Mouse (Mus musculus) gonadal fat pad, adult 2 months (tissue): ENCODE results near the gene Ccm2l. TPM values are rescaled to one million over a fixed set of nuclear protein-coding genes. Genes with fewer than 3 reads are reported as not detected.

Source experiments
- DNase-seq: peaks from one replicate; pipeline ENCODE4 v3.0.0-alpha.2; 2012; ENCODE audit warnings: low read depth
- polyA plus RNA-seq: library from polyadenylated mRNA; depleted of rRNA; stranded (reverse); fragments of >200 nt; gene quantifications from 2 replicates; pipeline ENCODE4 v1.2.3, GENCODE M21; 2012

Gene Ccm2l
- polyA plus RNA-seq, 1 experiment, result 31.0 TPM

DNA sequence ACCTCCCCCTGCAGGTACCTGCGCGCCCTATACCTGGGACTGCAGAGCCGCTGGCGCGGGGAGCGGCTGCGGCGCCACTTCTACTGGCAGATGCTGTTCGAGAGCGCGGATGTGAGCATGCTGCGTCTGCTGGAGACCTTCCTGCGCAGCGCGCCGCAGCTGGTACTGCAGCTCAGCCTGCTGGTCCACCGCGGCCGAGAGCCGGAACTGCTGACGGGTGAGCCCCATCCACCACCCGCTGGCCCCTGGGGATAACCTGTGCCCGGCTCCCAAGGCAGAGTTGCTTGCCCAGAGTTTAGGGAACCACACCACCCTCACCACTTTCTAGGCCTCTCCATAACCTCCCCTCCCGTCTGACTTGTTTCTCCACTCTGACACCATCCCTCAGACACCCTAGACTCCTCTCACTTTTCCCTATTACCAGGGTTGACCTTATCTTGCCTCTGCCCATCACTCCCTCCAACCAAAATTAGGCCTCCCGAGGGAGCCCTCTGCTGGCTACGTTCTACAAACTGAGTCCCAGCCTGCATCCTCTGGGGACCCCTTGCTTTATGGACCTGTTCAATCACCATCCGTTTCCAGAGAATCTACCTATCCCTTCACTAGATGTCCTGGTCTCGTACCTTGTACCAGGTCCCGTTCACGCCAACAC lies 12.9 kb upstream of the Ccm2l start:
- DNase-seq, result no peak

DNA sequence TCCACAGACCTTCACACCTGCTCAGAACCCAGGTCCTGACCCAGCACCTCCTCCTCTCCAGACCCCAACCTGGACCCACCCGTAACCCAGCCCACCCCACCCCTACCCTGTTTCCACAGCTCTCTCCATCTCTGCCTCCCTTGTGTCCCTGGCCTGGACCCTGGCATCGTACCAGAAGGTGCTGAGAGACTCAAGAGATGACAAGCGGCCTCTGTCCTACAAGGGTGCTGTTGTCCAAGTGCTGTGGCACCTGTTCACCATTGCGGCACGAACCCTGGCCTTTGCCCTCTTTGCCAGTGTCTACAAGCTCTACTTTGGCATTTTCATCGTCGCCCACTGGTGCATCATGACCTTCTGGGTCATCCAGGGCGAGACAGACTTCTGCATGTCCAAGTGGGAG lies 11.9 kb upstream of the Ccm2l start:
- DNase-seq, result no peak

DNA sequence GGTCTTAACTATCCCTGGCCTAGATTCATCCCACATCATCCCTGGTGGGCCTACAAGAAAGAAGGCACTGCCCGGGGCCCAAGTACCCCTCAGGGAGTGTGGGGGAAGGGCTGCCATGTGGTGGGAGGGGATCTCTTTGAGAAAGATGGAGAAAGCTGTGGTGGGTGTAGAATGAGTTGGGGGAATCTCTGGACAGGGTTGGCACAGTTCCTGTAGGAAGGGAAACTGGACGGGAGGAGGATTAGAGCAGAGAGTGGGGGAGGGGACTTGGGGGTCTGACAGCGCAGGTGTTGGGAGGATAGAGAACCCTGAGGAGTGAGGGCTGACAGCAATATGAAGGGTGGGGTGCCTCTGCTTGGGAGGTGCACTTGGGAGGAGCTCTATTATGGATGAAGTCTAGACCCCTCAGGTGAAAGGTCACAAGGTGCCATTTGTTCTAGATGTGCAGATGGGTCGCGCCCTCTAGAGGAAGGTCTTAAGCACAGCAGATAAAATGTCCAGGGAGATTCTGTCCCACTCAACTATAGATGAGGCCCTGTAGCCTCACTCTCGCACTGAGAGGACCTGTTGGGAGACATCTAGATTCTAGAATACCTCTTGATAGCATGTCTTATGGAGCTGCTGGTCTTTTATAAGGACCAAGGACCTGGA lies 10.4 kb upstream of the Ccm2l start:
- no peak for DNase-seq

DNA sequence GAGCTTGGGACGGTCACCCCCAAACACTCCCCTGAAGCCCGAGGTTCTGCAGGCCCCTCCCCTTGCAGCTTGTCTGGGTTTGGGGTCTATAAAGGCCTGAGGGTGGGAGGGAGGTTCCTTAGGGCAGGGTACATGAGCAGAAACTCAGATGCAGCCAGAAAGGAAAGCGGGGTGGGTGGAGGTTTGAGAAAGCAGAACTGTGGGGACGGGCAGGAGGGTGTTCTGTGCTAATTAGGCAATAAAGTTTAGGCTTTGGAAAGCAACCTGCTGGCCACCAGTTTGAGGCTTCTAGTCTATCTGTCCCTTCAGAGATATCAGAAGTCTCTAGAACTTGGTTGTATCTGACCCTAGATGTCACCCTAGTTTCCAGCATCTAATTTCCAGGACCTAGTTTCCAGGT lies 7.4 kb upstream of the Ccm2l start:
- no peak for DNase-seq

DNA sequence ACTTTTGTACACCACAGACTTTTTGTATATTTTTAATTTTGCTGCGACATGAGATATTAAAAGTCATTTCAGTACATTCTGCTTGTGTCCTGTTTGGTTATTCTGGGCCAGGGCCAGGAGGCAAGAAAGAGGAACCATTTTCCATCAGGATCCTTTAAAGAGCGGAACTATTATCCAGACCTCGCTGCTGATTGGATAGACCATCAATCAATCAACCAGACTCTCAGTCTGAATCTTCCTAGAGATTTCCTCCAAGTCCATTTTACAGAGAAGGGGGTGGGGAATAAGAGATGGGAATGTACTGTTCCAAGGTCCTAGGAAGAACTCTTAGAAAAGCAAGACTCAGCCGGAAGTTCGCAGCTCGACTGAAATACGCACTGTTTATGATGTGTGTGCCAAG lies 5.5 kb upstream of the Ccm2l start:
- no peak for DNase-seq

DNA sequence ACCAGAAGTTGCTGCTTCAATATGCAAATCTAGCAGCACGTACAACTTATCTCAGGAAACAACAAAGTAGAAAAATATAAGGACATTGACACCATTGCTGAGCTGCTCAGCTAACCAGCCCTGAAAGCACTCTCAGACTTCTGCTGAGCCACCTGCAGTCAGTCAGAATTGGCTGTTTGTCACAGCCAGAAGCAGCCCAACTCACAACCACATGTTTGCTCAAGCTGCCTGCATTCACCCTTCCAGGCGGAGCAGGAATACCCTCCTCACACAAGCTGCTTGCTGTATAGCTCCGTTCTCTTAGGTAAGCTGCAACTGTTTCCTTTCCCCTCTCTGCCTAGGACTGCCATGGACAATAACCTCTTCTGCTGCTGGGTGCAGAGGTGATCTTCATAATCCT lies 2.4 kb upstream of the Ccm2l start:
- DNase-seq, result no peak

DNA sequence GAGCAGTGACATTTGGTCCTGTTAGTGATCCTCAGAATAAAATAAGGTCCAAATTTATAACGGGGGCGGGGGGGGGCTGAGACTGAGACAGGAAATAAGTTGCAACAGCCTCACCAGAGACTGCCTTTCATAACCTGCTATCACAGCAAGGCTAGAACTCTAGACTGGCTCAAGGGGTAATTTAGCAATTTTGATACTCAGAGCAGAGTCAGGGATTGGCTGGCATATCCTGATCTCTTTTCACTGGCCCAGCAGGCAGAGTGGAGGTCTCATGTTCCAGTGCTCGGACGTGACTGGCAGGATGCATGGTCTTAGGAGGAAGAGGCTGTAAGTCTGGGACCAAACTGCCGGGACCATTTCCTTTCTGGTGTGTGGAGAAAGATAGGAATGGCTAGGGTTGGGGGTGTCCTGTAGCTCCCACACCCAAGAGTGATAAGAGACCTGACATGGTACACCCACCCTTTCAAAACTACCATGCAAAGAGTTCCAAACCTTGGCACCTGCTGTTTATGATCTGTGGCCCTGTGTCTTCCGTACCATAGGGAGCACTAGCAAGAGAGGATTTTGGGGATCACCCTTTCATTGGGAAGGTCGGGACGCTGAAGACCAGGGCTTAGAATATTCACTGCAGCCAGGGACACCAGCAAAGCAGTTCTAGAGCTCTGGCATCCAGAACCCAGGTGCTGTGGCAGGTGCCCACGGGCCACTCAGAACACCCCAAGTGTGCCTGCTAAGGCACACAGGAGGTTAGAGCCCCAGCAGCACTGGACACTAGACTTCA lies 1.4 kb upstream of the Ccm2l start:
- no peak for DNase-seq

DNA sequence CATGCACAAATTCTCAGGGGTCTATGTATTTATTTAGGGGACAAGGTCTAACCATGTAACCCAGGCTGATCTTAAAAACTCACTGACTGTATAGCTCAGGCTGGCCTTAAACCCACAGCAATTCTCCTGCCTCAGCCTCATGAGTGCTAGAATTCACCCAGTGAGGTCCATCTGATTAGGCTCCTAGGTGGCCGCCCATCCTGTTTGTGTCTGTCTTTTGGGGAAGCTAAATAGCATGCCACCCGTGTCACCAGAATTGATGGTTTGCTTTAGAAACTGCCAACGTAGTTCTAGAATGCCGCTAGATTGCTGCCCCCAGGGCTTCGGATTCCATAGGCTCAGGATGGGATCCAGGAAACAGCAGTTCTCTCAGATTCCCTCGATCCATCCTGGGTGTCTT lies 1.2 kb downstream of the Ccm2l start:
- no peak for DNase-seq

DNA sequence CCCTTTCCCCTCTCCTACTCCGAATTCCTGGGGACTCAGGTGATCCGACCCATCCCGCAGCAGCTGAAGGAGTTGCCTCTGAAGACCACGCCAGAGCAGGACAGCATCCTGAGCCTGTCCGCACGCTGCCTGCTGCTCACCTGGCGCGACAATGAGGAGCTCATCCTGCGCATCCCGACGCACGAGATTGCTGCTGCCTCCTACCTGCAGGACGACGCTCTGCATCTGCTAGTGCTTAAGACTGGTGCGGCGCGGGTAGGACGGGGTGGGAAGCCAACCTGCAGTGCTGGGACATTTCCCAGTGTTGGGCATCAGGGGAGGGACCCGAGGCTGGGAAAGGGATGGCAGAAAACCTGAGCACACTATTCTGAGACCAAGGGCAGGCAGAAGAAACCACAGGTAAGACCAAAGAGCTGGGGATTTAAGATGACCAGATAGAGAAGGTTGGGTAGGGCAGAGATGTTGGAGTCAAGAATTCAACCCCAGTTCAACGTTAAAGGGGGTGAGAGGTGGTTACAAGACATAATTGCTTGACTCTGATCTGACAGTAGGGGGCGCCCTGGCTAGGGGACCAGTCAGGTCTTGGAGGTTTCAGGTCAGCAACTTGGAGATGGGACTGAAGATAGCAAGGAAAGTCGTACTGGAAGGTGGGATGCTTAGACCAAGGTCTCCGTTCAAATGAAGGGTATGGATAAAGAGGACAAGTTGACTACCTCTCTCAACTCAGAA lies 5.2 kb downstream of the Ccm2l start:
- DNase-seq, result no peak

DNA sequence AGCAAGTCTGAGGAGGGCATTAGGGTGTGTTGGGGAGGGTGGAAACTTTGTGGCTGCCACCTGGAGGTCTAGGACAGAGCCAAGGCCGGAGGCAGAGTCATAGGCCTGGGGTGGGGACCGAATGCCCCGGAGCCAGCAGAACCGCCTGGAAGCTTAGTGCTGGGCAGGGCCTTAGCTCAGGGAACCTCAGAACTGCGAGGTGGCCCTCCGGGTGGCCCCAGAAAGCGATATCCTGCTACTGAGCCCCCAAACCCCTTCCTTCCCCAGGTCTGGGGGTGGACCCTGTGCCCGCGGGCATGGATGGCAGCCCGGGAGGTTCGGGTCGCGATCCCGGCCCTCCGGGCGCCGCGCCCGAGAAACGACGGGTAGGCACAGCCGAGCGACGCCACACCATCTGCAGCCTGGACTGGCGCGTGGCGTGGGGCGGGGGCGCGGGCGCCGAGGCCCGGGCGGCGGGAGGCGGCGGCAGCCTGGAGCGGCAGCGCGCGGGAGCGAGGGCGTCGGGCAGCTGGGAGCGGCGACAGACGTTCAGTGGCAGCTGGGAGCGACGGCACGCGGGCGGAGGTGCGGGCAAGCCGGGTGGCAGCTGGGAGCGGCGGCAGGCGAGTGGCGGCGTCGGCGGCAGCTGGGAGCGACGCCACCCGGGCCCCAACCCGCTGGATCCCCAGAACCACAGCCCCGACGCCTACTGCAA lies 5.9 kb downstream of the Ccm2l start:
- DNase-seq, result no peak

DNA sequence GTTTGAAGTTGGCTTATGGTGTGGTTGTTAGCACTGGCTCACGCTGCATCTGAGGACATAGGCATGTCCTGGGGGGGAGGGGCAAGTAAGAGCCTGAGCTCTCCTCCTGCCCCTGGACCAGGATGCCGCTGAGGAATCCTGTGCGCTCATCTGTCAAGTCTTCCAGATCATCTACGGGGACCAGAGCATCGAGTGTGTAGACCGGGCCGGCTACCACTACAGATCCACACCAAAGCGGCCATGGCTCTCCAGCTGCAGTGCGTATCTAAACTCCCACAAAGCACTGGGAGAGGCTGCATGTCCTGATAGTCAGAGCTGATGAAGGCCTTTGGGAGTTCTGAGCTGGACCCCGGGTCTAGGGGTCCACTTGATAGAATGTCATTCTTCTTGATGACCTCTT lies 8.9 kb downstream of the Ccm2l start:
- no peak for DNase-seq

DNA sequence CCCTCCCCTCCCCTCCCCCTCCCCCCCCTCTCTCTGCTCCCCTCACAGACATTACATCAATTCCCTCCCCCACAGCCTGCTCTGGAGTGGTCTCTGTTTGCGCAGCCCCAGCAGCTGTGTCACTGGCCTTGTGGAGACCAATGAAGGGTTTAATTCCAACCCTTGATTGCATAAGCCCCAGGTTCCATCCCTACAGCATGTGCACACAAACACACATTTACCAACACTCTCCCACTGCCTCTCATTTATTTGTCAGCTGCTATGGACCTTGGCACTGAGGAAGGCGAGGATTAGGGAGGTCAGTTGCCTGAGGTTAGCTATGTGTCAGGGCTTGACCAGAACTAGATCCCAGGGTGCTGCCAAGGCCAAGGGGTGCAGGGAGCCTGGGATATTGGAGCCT lies 10.2 kb downstream of the Ccm2l start:
- no peak for DNase-seq

DNA sequence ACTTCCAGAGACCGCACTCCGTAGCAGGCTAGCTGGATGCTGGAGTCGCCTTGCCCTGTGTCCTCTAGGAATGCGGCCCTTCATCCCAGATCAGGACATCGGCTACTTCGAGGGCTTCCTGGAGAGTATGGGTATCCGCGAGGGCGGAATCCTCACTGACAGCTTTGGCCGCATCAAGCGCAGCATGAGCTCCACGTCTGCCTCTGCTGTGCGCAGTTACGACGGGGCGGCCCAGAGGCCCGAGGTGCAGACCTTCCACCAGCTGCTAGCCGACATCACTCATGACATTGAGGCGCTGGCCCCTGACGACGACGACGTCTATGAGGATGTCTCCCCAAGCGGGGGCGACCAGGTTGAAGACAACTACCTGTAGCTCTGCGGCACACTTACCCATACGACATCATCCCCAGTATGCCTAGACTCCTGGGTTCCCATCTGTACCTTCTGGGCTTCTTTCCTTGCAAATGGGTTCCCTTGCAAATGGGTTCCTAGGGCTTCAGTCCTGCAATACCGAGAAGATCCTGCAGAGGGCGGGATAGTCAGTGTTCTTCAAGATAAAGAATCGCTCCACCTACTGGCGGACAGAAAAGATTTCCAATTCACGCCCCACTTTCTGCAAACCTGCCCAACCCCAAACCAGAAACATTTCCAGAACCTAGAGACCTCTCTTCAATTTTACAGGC lies 15.2 kb downstream of the Ccm2l start:
- no peak for DNase-seq

DNA sequence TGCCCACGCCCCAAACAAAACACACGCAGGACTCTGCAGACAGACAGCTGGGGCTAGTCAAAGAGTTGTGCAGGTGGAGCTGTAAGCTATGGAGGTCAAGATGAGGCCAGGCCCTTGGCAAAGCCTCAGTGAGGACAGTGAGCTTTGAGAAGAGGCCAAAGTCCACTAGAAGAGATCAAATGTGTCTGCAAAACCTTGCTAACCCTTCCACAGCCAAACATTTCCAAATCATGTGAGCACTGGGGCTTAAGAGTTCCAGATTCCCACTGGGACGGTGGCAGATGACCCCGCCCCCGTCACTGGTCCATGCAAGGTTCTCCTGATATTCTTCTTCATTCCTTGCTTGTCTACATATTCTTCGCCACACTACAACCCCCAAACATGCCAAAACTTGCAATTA lies 16.1 kb downstream of the Ccm2l start:
- DNase-seq, result no peak

DNA sequence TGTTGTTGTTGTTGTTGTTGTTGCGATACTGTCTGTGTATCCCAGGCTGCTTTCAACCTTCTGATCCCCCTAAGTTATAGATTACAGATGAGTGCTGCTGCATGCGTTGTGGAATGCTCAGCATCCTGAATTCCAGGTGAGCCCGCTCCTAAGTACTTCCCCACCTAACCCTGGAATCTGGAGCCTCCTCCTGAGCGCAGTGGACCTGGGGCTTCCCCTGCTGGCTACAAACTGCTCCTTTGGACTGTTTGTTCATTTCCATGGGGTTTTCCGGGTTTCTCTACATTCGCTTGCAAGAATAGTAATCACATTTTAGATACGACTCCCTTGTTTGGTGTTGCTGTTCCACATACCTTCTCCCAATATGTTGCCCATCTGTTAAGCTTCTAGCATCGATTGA lies 17.5 kb downstream of the Ccm2l start:
- no peak for DNase-seq

DNA sequence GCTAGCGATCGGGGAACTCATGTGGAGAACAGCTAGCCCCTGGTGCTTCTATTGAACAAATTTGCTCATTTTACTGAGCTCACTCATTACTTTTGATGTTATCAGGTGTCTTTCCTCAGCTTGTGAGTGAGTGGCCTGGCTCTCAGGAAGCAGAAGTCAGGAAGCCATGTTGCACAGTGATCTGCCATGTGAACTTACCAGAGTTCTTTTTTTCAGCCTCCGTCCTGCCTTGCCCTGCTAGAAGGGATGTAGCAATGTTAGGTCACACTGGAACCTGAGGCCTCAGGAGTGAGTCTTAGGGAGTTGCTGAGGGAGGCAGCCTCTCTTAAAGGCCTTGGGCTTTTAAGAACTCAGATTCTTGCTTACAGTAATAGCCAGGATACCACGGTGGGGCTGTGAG lies 18.1 kb downstream of the Ccm2l start:
- DNase-seq, result no peak

DNA sequence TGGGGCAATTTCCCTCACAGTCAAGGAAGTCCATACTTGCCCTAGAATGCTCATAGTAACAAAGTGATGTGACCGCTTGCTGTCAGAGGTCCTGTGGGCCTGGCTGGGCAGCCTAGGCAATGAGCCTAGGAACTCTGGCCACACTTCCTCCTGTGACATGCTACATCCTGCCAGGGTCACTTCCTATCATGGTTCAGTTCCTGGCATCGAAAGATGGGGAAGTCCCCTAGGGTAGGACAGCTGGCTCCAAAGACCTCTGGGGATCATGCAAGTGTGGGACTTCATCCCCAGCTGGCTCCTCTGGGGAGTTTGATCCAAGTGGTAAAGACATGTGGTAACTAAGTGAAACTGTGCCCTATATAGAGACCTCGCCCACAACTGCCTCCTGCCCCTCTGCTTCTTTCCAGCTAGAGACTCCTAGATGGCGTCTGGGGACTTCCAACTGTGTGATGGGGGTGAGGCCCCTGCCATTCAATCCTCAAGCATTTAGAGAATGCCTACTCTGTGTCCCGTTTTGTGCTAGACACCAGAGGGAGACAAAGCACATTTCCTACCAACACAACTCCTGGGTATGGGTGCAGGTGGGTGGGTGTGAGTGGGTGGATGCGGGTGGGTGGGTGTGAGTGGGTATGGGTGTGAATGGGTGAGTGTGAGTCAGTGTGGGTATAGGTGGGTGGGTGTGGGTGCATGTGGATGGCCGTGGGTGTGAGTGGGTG lies 18.7 kb downstream of the Ccm2l start:
- no peak for DNase-seq

DNA sequence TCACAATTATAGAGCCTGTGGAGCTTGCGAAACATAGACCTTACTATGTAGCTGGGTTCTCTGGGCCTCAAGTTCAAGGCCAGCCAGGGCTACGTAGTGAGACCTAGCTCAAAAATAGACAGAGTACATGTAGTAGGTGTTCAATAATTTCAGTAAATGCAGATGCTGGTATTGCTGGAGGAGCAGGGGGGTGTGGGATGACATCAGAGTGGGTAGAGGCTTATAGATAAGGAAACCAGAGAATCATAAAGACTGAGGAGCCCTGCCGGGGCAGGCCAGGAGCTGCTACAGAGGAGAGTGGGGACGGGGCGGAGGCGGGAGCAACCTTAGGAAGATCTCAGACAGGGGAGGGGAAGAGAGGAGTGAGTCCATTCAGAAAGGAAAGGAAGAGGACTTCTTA lies 19.8 kb downstream of the Ccm2l start:
- no peak for DNase-seq

DNA sequence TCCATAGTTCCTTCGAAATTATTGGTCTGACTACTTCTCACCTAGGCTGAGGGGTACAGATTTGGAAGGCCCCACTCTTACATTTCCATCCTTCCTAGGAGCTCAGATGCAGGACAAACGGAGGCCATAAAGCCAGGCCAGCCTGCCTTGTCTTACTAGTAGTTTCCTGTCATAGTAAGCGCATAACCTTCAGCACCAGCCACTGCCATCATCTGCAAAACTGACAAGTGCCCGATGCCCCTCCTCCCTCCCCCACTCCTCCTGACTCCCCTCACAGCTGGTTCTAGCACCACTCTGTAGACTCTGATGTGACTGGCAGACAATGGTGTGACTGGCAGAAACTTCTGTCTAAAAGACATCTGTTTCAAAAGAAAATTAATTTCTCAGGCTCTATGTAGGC lies 20.4 kb downstream of the Ccm2l start:
- no peak for DNase-seq

DNA sequence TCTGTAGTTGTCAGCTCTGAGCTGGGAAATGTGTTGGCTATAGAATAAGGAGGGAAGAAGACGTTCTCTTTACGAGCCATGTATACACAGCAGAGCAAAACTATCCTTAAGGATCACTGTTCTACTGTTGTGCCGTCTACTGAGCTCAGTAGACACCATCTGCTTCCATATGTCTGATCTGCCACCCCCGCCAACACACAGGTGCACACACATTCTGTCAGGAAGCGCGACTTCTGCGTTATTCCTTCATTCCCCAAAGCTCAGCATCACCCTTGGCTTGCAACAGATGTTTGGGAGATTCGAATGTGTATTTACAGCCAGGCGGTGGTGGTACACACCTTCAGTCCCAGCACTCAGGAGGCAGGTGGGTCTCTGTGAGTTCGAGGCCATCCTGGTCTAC lies 21.3 kb downstream of the Ccm2l start:
- DNase-seq, result no peak

DNA sequence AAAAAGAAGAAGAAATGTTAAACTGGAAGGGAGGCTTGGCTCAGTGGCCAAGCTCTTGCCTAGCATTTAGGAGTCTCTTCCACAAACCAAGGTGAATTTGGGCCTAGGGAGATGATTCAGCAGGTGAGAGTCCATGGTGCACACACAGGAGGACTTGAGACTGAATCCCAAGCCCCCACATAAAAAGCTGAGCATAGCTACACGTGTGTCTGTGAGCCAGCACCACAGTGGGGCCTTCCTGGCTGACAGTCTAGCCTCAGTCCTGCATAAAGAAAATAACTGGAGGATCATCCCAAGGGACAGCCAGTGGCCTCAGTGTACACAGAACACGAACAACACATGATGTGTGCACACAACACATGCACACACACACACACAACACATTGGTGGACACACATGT lies 23.6 kb downstream of the Ccm2l start:
- DNase-seq, result no peak
